Mouse (Mus musculus) neutrophil, adult 83 days (primary cell): Measurements from ENCODE around the gene Mlst8. TPM values are rescaled to one million over a fixed set of nuclear protein-coding genes. Genes with fewer than 3 reads are reported as not detected.

Experiments used
- total RNA-seq, 2 experiments: library from RNA; stranded (reverse); gene quantifications; one replicate each; pipeline ENCODE4 v1.2.4; 2023

The Mlst8 gene
- 10 to 100 TPM; 46.7 to 47.8 TPM for total RNA-seq

GRCm38 (mm10) chr17:24478663-24479380 is at the start of gene Mlst8:
Gene Mlst8 (minus strand): TSS chr17:24479078.

GRCm38 (mm10) chr17:24527723-24528559 is 49.1 kb upstream of the Mlst8 start, which contains the start of gene Traf7:
Gene Traf7 (minus strand): TSS chr17:24527938.

GRCm38 (mm10) chr17:24488186-24488661 is 9.3 kb upstream of the Mlst8 start, which contains the start of gene Caskin1:
Gene Caskin1 (plus strand): TSS chr17:24488601.

GRCm38 (mm10) chr17:24473612-24474275 is 5.1 kb downstream of the Mlst8 start, which contains the start of gene Bricd5:
Gene Bricd5 (plus strand): TSS chr17:24473884.

DNA sequence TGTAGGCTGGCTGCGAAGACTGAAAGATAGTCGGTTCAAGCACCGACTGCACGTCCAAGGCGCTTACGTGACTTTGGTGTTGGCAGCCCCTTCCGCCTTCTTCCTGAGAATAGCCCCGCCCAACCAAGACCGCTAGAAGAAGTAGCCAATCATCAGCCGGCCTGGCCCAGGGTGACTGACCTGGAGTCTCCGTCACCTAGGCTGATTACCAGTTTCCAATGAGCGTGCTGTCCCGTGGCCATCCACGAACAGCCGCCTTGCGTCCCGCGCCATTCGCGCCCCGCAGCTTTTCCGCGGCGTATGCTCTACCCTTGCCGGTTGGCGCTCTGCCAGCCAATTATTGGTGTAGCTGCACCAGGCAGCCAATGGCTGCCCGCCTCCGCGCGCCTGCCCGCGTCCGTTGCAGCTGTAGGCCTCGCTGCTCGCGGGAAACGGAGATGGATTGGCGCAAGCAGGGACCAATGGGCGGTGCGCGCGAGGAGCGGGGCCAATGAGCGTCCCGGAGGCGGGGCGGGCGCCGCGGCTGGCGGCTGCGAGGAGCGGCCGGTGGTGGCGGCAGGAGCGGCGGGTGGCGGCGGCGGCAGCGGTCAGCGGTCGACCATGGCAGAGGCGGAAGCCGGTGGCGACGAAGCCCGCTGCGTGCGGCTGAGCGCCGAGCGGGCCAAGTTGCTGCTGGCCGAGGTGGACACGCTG is 8.8 kb downstream of the Mlst8 start, which contains the start of the genes E4f1 and Pgp:
E4f1 (minus strand) TSS at position 404 of the 693 bp plus-strand sequence.
Pgp (plus strand) TSS at position 483 of the 693 bp plus-strand sequence.

GRCm38 (mm10) chr17:24442632-24443155 is 36.2 kb downstream of the Mlst8 start, which contains the start of gene Dnase1l2:
Gene Dnase1l2 (minus strand): TSS chr17:24443105.

DNA sequence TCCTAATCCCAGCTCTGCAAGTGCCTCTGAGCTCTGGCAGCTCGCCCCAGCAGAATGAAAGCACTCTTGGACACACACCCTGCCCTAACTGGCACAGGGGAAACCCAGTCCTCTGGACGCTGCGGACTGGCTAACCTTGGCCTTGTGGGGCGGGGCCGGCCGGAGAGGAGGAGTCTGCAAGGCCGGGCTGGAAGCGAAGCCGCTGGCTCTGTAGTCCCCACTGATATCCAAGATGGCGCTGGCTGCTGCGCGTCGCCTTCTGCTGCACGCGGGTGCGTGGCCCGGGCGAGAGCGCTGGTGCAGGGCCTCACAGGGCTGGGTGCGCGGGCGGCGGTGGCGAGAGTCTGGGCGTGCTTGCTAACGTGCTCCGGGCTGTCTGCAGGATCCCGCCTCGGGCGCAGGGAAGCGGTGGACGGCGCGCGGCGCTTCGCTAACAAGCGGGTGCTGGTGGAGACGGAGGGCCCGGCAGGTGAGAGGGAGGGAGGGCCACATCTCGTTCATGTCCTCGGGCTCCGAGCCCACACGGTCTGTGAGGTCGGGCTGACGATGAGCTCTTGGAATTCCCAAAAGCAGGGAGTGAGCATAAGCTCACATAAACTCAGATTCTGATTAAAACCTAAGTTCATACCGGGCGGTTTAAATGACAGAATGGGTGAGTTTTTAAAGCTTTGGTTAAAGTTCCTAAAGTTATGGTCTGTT is 52.3 kb downstream of the Mlst8 start, which contains the start of gene Eci1:
Eci1 (plus strand) TSS at position 171 of the 699 bp plus-strand sequence.

Other genes starting within 250 kb of the Mlst8 start
- gene Ccnf, start 227.6 kb downstream of the Mlst8 start, total RNA-seq: 10 to 100 TPM; 57.0 to 58.7 TPM
- under 1 TPM in 1 of 2 experiments, not detected in 1; 0.31 TPM for gene Abca17, start 128.0 kb downstream of the Mlst8 start, total RNA-seq
- gene Abca3, start 127.1 kb downstream of the Mlst8 start, total RNA-seq: 10 to 100 TPM; 42.7 to 46.0 TPM
- gene Rnps1, start 64.5 kb downstream of the Mlst8 start, total RNA-seq: 10 to 100 TPM; 65.6 to 72.3 TPM
- 10 to 100 TPM; 11.3 to 16.4 TPM for gene Eci1, start 52.4 kb downstream of the Mlst8 start, total RNA-seq
- gene Dnase1l2, start 36.0 kb downstream of the Mlst8 start, total RNA-seq: 1 to 10 TPM; 2.8 to 3.4 TPM
- 10 to 100 TPM; 35.8 to 38.2 TPM for gene E4f1, start 8.8 kb downstream of the Mlst8 start, total RNA-seq
- gene Pgp, start 8.7 kb downstream of the Mlst8 start, total RNA-seq: 10 to 100 TPM; 29.7 to 33.2 TPM
- under 1 TPM in 1 of 2 experiments, not detected in 1; 0.35 TPM for gene Bricd5, start 5.2 kb downstream of the Mlst8 start, total RNA-seq
- not detected for gene Caskin1, start 9.5 kb upstream of the Mlst8 start, total RNA-seq
- gene Traf7, start 48.9 kb upstream of the Mlst8 start, total RNA-seq: 100 to 1,000 TPM; 130 to 144 TPM
- 1 to 10 TPM in 1 of 2 experiments, under 1 TPM in 1; 0.42 to 1.2 TPM for gene Rab26, start 55.1 kb upstream of the Mlst8 start, total RNA-seq
- gene Pkd1, start 70.8 kb upstream of the Mlst8 start, total RNA-seq: 10 to 100 TPM; 18.7 TPM
- 10 to 100 TPM; 40.6 to 46.9 TPM for gene Tsc2, start 153.6 kb upstream of the Mlst8 start, total RNA-seq
- 1 to 10 TPM; 1.0 to 3.5 TPM for gene Nthl1, start 153.6 kb upstream of the Mlst8 start, total RNA-seq
- 1 to 10 TPM; 2.0 to 2.9 TPM for gene Slc9a3r2, start 171.2 kb upstream of the Mlst8 start, total RNA-seq
- gene Npw, start 179.4 kb upstream of the Mlst8 start, total RNA-seq: not detected
- 10 to 100 TPM; 26.5 to 28.8 TPM for gene Zfp598, start 190.6 kb upstream of the Mlst8 start, total RNA-seq
- under 1 TPM in 1 of 2 experiments, not detected in 1; 0.20 TPM for gene Syngr3, start 210.9 kb upstream of the Mlst8 start, total RNA-seq
- 1 to 10 TPM; 7.9 to 9.0 TPM for gene Gfer, start 217.1 kb upstream of the Mlst8 start, total RNA-seq
- gene Noxo1, start 217.2 kb upstream of the Mlst8 start, total RNA-seq: 1 to 10 TPM; 1.8 to 2.2 TPM
- 10 to 100 TPM; 12.1 to 16.7 TPM for gene Tbl3, start 228.6 kb upstream of the Mlst8 start, total RNA-seq
- gene Rnf151, start 239.0 kb upstream of the Mlst8 start, total RNA-seq: not detected
- 100 to 1,000 TPM; 644 to 709 TPM for gene Rps2, start 239.0 kb upstream of the Mlst8 start, total RNA-seq
- gene Ndufb10, start 245.4 kb upstream of the Mlst8 start, total RNA-seq: 10 to 100 TPM; 71.6 to 74.1 TPM
- 1 to 10 TPM; 1.0 to 1.2 TPM for gene Rpl3l, start 248.7 kb upstream of the Mlst8 start, total RNA-seq